Mouse (Mus musculus) kidney, adult 2 months (tissue): Measurements from ENCODE around the gene Lamtor1.

Source experiments
- CTCF ChIP-seq: fragments of 200-500 bp; conservative IDR thresholded peaks from 2 replicates; pipeline ENCODE4 v1.5.1; 2011; ENCODE audit warnings: low read depth, mild to moderate bottlenecking, control low read depth, low read length, moderate library complexity, mixed read lengths; ENCODE audit not compliant: insufficient read depth, insufficient read length
- POLR2A ChIP-seq: fragments of 200-500 bp; IDR thresholded peaks from one replicate; pipeline ENCODE4 v1.6.1; 2011; ENCODE audit warnings: low read depth, low read length, control low read depth

DNA sequence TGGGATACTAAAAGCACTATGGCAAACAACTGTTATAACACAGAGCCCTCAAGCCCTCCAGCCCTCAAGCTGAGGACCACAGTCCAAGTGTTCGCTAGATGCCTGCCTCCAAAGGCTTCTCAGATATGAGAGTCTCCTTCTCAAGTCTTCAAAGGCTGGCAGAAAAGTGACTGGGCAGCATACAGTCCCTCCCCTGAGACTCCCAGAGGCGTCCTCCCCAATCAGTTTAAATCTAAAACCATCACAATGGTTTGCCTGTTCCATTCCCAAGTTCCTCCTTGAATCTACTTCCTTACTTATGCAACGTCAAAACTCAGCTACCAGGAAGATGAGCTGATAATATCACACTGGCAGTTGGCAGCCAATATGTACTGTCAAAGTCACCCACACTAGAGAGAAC lies 42.3 kb upstream of the Lamtor1 start, which contains the start of gene Anapc15:
- TF ChIP-seq CTCF (no peak), POLR2A (no peak)
